Mouse (Mus musculus): ENCODE data around the gene Gm49322. TPM values are rescaled to one million over a fixed set of nuclear protein-coding genes. Genes with fewer than 3 reads are reported as not detected.
A peak's percentile ranks its signal among the peaks of the same experiment; 100 is the strongest.

Gene Gm49322
- polyA plus RNA-seq, 1 experiment from 2014 or later, result 4.1 TPM

GRCm38 (mm10) chr10:80656863-80657623, 51.2 kb downstream of the Gm49322 start, which contains the start of gene Btbd2:
Btbd2 (minus strand) TSS chr10:80657071.
- H3K4me1 ChIP-seq (replicated peaks; ENCODE audit: control insufficient read depth, insufficient read depth, low read length), result peaks cover 24% of the 10 kb centered on the region
- peak within 1 kb of the TSS; percentile 78 for H3K4me2 ChIP-seq (ENCODE audit: low read length)
- H3K9ac ChIP-seq (replicated peaks; ENCODE audit: low read depth, low read length), result peak within 1 kb of the TSS; percentile 88
- WGBS, result 20% methylated on average over 15 of the region's 15 CpGs
- no peaks in the 10 kb centered on the region for H3K9me3 ChIP-seq (ENCODE audit: control insufficient read depth, low read length)
- peak within 1 kb of the TSS; percentile 94 for H3K27ac ChIP-seq (ENCODE audit: low read length)
- H3K27me3 ChIP-seq (replicated peaks; ENCODE audit: control insufficient read depth, insufficient read depth, low read length), result no peaks in the 10 kb centered on the region
- H3K4me3 ChIP-seq (replicated peaks; ENCODE audit: low read length), result peak within 1 kb of the TSS; percentile 77
- no peaks in the 10 kb centered on the region for H3K36me3 ChIP-seq (ENCODE audit: control insufficient read depth, insufficient read depth)
- ATAC-seq, result peak; percentile 41; the same call in 1 of the 2 replicates

GRCm38 (mm10) chr10:80658194-80658840, 52.5 kb downstream of the Gm49322 start:
- H3K27me3 ChIP-seq (replicated peaks; ENCODE audit: control insufficient read depth, insufficient read depth, low read length), result no peaks in the 10 kb centered on the region
- no peak overlapping the region for H3K27ac ChIP-seq (ENCODE audit: low read length)
- H3K9ac ChIP-seq (replicated peaks; ENCODE audit: low read depth, low read length), result no peak overlapping the region
- H3K4me2 ChIP-seq (ENCODE audit: low read length), result no peak overlapping the region
- 87% methylated on average over 14 of the region's 14 CpGs for WGBS
- ATAC-seq, result no peak
- no peaks in the 10 kb centered on the region for H3K9me3 ChIP-seq (ENCODE audit: control insufficient read depth, low read length)
- no peaks in the 10 kb centered on the region for H3K36me3 ChIP-seq (ENCODE audit: control insufficient read depth, insufficient read depth)
- no peak overlapping the region for H3K4me3 ChIP-seq (replicated peaks; ENCODE audit: low read length)
- peaks cover 24% of the 10 kb centered on the region for H3K4me1 ChIP-seq (replicated peaks; ENCODE audit: control insufficient read depth, insufficient read depth, low read length)

GRCm38 (mm10) chr10:80658841-80659202, 53.0 kb downstream of the Gm49322 start:
- WGBS, result 77% methylated on average over 4 of the region's 4 CpGs
- no peaks in the 10 kb centered on the region for H3K9me3 ChIP-seq (ENCODE audit: control insufficient read depth, low read length)
- H3K9ac ChIP-seq (replicated peaks; ENCODE audit: low read depth, low read length), result no peak overlapping the region
- H3K27ac ChIP-seq (ENCODE audit: low read length), result peak overlapping the region; percentile 21; the same call in 1 of the 2 replicates
- no peaks in the 10 kb centered on the region for H3K36me3 ChIP-seq (ENCODE audit: control insufficient read depth, insufficient read depth)
- no peak overlapping the region for H3K4me2 ChIP-seq (ENCODE audit: low read length)
- no peak overlapping the region for H3K4me3 ChIP-seq (replicated peaks; ENCODE audit: low read length)
- peaks cover 24% of the 10 kb centered on the region for H3K4me1 ChIP-seq (replicated peaks; ENCODE audit: control insufficient read depth, insufficient read depth, low read length)
- ATAC-seq, result no peak
- no peaks in the 10 kb centered on the region for H3K27me3 ChIP-seq (replicated peaks; ENCODE audit: control insufficient read depth, insufficient read depth, low read length)

GRCm38 (mm10) chr10:80659213-80659612, 53.4 kb downstream of the Gm49322 start:
- Histone ChIP-seq H3K4me2 (ENCODE audit: low read length) (peak overlapping the region; percentile 50), H3K4me1 (replicated peaks; ENCODE audit: control insufficient read depth, insufficient read depth, low read length) (peaks cover 22% of the 10 kb centered on the region), H3K27ac (ENCODE audit: low read length) (peak overlapping the region; percentile 21; the same call in 1 of the 2 replicates), H3K4me3 (replicated peaks; ENCODE audit: low read length) (peak overlapping the region; percentile 36), H3K9ac (replicated peaks; ENCODE audit: low read depth, low read length) (no peak overlapping the region), H3K36me3 (ENCODE audit: control insufficient read depth, insufficient read depth) (no peaks in the 10 kb centered on the region), H3K9me3 (ENCODE audit: control insufficient read depth, low read length) (no peaks in the 10 kb centered on the region), H3K27me3 (replicated peaks; ENCODE audit: control insufficient read depth, insufficient read depth, low read length) (no peaks in the 10 kb centered on the region)
- 5% methylated on average over 10 of the region's 10 CpGs for WGBS
- no peak for ATAC-seq

- H3K9ac ChIP-seq (replicated peaks; ENCODE audit: low read depth, low read length), result no peak overlapping the region
- H3K36me3 ChIP-seq (ENCODE audit: control insufficient read depth, insufficient read depth), result peaks cover under 1% of the 10 kb centered on the region; the same call in 1 of the 2 replicates
- H3K4me3 ChIP-seq (replicated peaks; ENCODE audit: low read length), result no peak overlapping the region
- H3K4me1 ChIP-seq (replicated peaks; ENCODE audit: control insufficient read depth, insufficient read depth, low read length), result peaks cover 11% of the 10 kb centered on the region; the same call in 1 of the 2 replicates
- no peak overlapping the region for H3K27ac ChIP-seq (ENCODE audit: low read length)
- whole genome bisulfite sequencing, result 36% methylated on average over 5 of the region's 5 CpGs
- H3K9me3 ChIP-seq (ENCODE audit: control insufficient read depth, low read length), result no peaks in the 10 kb centered on the region
- no peak overlapping the region for H3K4me2 ChIP-seq (ENCODE audit: low read length)
- no peak for ATAC-seq
- H3K27me3 ChIP-seq (replicated peaks; ENCODE audit: control insufficient read depth, insufficient read depth, low read length), result no peaks in the 10 kb centered on the region
Measured at GRCm38 (mm10) chr10:80661149-80661548, 55.3 kb downstream of the Gm49322 start.

- no peak overlapping the region for H3K27ac ChIP-seq (ENCODE audit: low read length)
- 62% methylated on average over 5 of the region's 5 CpGs for whole genome bisulfite sequencing
- no peaks in the 10 kb centered on the region for H3K27me3 ChIP-seq (replicated peaks; ENCODE audit: control insufficient read depth, insufficient read depth, low read length)
- no peak overlapping the region for H3K9ac ChIP-seq (replicated peaks; ENCODE audit: low read depth, low read length)
- no peak overlapping the region for H3K4me3 ChIP-seq (replicated peaks; ENCODE audit: low read length)
- peaks cover 9% of the 10 kb centered on the region; the same call in 1 of the 2 replicates for H3K4me1 ChIP-seq (replicated peaks; ENCODE audit: control insufficient read depth, insufficient read depth, low read length)
- peaks cover 24% of the 10 kb centered on the region for H3K36me3 ChIP-seq (ENCODE audit: control insufficient read depth, insufficient read depth)
- H3K9me3 ChIP-seq (ENCODE audit: control insufficient read depth, low read length), result no peaks in the 10 kb centered on the region
- no peak for ATAC-seq
- no peak overlapping the region for H3K4me2 ChIP-seq (ENCODE audit: low read length)
Measured at GRCm38 (mm10) chr10:80663485-80664196, 57.8 kb downstream of the Gm49322 start.

GRCm38 (mm10) chr10:80664197-80665015, 58.6 kb downstream of the Gm49322 start:
- 0 out of 2 replicates have a peak, but pooled peaks have one; percentile 31 for ATAC-seq
- no peak overlapping the region for H3K4me2 ChIP-seq (ENCODE audit: low read length)
- H3K27me3 ChIP-seq (replicated peaks; ENCODE audit: control insufficient read depth, insufficient read depth, low read length), result no peaks in the 10 kb centered on the region
- 49% methylated on average over 16 of the region's 16 CpGs for WGBS
- H3K27ac ChIP-seq (ENCODE audit: low read length), result no peak overlapping the region
- H3K4me3 ChIP-seq (replicated peaks; ENCODE audit: low read length), result no peak overlapping the region
- no peaks in the 10 kb centered on the region for H3K9me3 ChIP-seq (ENCODE audit: control insufficient read depth, low read length)
- no peak overlapping the region for H3K9ac ChIP-seq (replicated peaks; ENCODE audit: low read depth, low read length)
- peaks cover 32% of the 10 kb centered on the region for H3K36me3 ChIP-seq (ENCODE audit: control insufficient read depth, insufficient read depth)
- H3K4me1 ChIP-seq (replicated peaks; ENCODE audit: control insufficient read depth, insufficient read depth, low read length), result 0 out of 2 replicates have a peak, but pooled peaks cover 4% of the 10 kb centered on the region

- Histone ChIP-seq H3K4me2 (ENCODE audit: low read length) (no peak overlapping the region), H3K4me1 (replicated peaks; ENCODE audit: control insufficient read depth, insufficient read depth, low read length) (0 out of 2 replicates have a peak, but pooled peaks cover 4% of the 10 kb centered on the region), H3K27me3 (replicated peaks; ENCODE audit: control insufficient read depth, insufficient read depth, low read length) (no peaks in the 10 kb centered on the region), H3K9me3 (ENCODE audit: control insufficient read depth, low read length) (no peaks in the 10 kb centered on the region), H3K9ac (replicated peaks; ENCODE audit: low read depth, low read length) (no peak overlapping the region), H3K27ac (ENCODE audit: low read length) (no peak overlapping the region), H3K36me3 (ENCODE audit: control insufficient read depth, insufficient read depth) (peaks cover 34% of the 10 kb centered on the region), H3K4me3 (replicated peaks; ENCODE audit: low read length) (no peak overlapping the region)
- WGBS, result 23% methylated on average over 10 of the region's 10 CpGs
- no peak for ATAC-seq
Measured at GRCm38 (mm10) chr10:80665016-80665380, 59.2 kb downstream of the Gm49322 start.
